Mouse (Mus musculus): Measurements from ENCODE around the gene Crk.

Gene Crk

GRCm38 (mm10) chr11:75678747-75679438 is at the start of gene Crk:
Gene Crk (plus strand): TSS chr11:75679259.
- in situ Hi-C loops (cut with MboI, MseI) = loop anchor here (10.0 kb wide), 1 partner anchor 1164 kb away; no protein-coding TSS in a partner anchor

- in situ Hi-C loops (cut with MboI, MseI) = no loop called here
These were observed 49.0 kb upstream of the Crk start for GRCm38 (mm10) chr11:75630098-75630497.

- in situ Hi-C loops (cut with MboI, MseI) = no loop called here
These were observed 48.3 kb upstream of the Crk start, which contains the start of gene Inpp5k for GRCm38 (mm10) chr11:75630645-75631229. Gene Inpp5k (plus strand): TSS chr11:75630988.

GRCm38 (mm10) chr11:75631561-75632225 is 47.4 kb upstream of the Crk start:
- in situ Hi-C loops (cut with MboI, MseI) = no loop called here

GRCm38 (mm10) chr11:75632921-75633320 is 46.1 kb upstream of the Crk start:
- in situ Hi-C loops (cut with MboI, MseI) = no loop called here

- in situ Hi-C loops (cut with MboI, MseI) = no loop called here
These were observed 44.3 kb upstream of the Crk start for GRCm38 (mm10) chr11:75634801-75635200.

- in situ Hi-C loops (cut with MboI, MseI) = no loop called here
These were observed 43.7 kb upstream of the Crk start for GRCm38 (mm10) chr11:75635315-75635714.

- in situ Hi-C loops (cut with MboI, MseI) = no loop called here
These were observed 35.7 kb upstream of the Crk start for GRCm38 (mm10) chr11:75643323-75643722.

- in situ Hi-C loops (cut with MboI, MseI) = no loop called here
These were observed 34.4 kb upstream of the Crk start for GRCm38 (mm10) chr11:75644684-75645083.

- in situ Hi-C loops (cut with MboI, MseI) = no loop called here
These were observed 31.3 kb upstream of the Crk start for GRCm38 (mm10) chr11:75647681-75648211.

- in situ Hi-C loops (cut with MboI, MseI) = no loop called here
These were observed 29.9 kb upstream of the Crk start for GRCm38 (mm10) chr11:75649155-75649561.

GRCm38 (mm10) chr11:75650311-75650710 is 28.7 kb upstream of the Crk start, which contains the start of gene Myo1c:
Gene Myo1c (plus strand): TSS chr11:75650504.
- in situ Hi-C loops (cut with MboI, MseI) = no loop called here

- in situ Hi-C loops (cut with MboI, MseI) = no loop called here
These were observed 28.1 kb upstream of the Crk start for GRCm38 (mm10) chr11:75650958-75651425.

- in situ Hi-C loops (cut with MboI, MseI) = no loop called here
These were observed 27.4 kb upstream of the Crk start for GRCm38 (mm10) chr11:75651426-75652221.

- in situ Hi-C loops (cut with MboI, MseI) = no loop called here
These were observed 26.7 kb upstream of the Crk start for GRCm38 (mm10) chr11:75652222-75652941.

- in situ Hi-C loops (cut with MboI, MseI) = no loop called here
These were observed 25.9 kb upstream of the Crk start for GRCm38 (mm10) chr11:75652942-75653684.

GRCm38 (mm10) chr11:75653781-75654470 is 25.1 kb upstream of the Crk start:
- in situ Hi-C loops (cut with MboI, MseI) = no loop called here

GRCm38 (mm10) chr11:75654471-75655390 is 24.3 kb upstream of the Crk start:
- in situ Hi-C loops (cut with MboI, MseI) = no loop called here
